24 mouse cellular contexts compared by ENCODE assay signal in the genomic region with DNA sequence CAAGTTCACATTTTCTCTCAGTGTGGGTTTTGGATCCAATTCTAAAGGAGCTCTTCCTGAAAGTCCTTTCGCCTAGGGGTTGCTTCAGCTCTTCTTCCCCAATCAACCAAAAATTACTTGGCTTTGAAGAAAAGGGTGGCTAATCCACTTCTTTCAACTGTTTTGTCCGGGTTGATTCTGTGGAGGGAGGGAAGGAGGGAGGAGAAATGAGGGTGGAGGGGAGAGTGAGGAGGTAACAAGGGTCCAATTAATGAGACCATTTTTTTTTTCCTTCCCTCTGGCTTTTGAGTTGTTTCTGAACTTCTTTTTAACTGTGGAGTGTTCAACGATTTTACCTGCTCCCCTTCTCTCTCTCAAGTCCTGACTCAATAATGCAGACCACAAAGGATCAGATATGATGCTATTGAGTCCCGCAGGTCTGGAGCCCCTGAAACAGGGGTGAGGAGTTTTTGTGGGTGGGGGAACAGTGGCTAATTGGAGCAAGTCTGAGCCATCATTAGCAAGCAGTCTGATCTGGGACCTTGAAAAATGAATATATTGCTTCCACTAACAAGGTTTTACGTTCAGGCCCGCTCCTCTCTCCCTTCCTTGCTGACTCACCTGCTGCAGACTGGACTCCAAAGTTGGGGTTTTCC.
DNase-seq lines count a peak whose midpoint lies in the region; ATAC-seq and TF ChIP-seq lines count a peak whose summit lies in the region.
"Had no signal": no experiment of that assay in that cellular context is flagged by ENCODE, and none has a peak within 500 bp of the region (broad histone marks: within the 10 kb centered on the region; RNA-seq: fewer than 3 reads in every experiment).

No protein-coding gene starts in this region.

- ATAC-seq in forebrain, embryonic 11.5 days (replicated peaks; ENCODE audit: low FRiP score) = peak; percentile 45
- no peak for ATAC-seq in forebrain, postnatal 0 days
- no peak for ATAC-seq in forebrain, embryonic 13.5 days
- ATAC-seq in limb, embryonic 13.5 days (ENCODE audit: low FRiP score, low read depth) = no peak
- no peak for ATAC-seq in CD4-positive, CD25-positive, alpha-beta regulatory T cell, adult 4 months
- ATAC-seq: hindbrain, embryonic 16.5 days; intestine, embryonic 15.5 days had no signal

- no peak for TF ChIP-seq CTCF in forebrain, postnatal 0 days (IDR thresholded peaks at IDR 0.05; ENCODE audit: low read depth)
- TF ChIP-seq CTCF in brain, embryonic 14.5 days (IDR thresholded peaks at IDR 0.05; ENCODE audit: borderline replicate concordance, extremely low read depth, insufficient read depth, insufficient read length) = no peak
- TF ChIP-seq CTCF in left cerebral cortex, adult 2 months (IDR thresholded peaks at IDR 0.05) = no peak

- TF ChIP-seq POLR2A in brain, embryonic 14.5 days (IDR thresholded peaks at IDR 0.05; ENCODE audit: borderline replicate concordance, extremely low read depth, insufficient read depth, insufficient read length, poor library complexity, severe bottlenecking) = no peak

- H3K4me3 ChIP-seq in forebrain, embryonic 11.5 days (ENCODE audit: low read depth, low read length) = peak overlapping the region; percentile 34
- H3K4me3 ChIP-seq in forebrain, postnatal 0 days (ENCODE audit: low read depth, low read length) = no peak overlapping the region
- peak overlapping the region; percentile 34 for H3K4me3 ChIP-seq in forebrain, embryonic 13.5 days
- no peak overlapping the region for H3K4me3 ChIP-seq in limb, embryonic 13.5 days
- no peak overlapping the region for H3K4me3 ChIP-seq in left cerebral cortex, adult 2 months
- H3K4me3 ChIP-seq: gastrocnemius, adult 2 months; heart, embryonic 10.5 days; intestine, embryonic 15.5 days; layer of hippocampus, adult 2 months; liver, embryonic 15.5 days; lung, embryonic 15.5 days; megakaryocyte, embryonic 14.5 days had no signal

- DNase-seq in forebrain, embryonic 11.5 days (ENCODE audit: low spot score) = peak; percentile 66
- no peak for DNase-seq in forebrain, postnatal 0 days
- DNase-seq in brain, embryonic 14.5 days (ENCODE audit: low read depth) = peak; percentile 77
- no peak for DNase-seq in left cerebral cortex, adult 2 months (ENCODE audit: extremely low spot score in 1 of 2, low spot score in 2 of 2)
- DNase-seq: adrenal gland, postnatal 25 days; cerebellum, adult 9-10 months; gastrocnemius, adult 2 months; heart, postnatal 4 days; kidney, postnatal 25 days; layer of hippocampus, postnatal 36 days; liver; lung, postnatal 36 days; thymus, adult 18-20 months; thymus, postnatal 36 days had no signal

- H3K27ac ChIP-seq in forebrain, embryonic 11.5 days (ENCODE audit: low read depth, low read length) = peak overlapping the region; percentile 91
- H3K27ac ChIP-seq in forebrain, postnatal 0 days (ENCODE audit: low read depth, low read length) = no peak overlapping the region
- H3K27ac ChIP-seq in forebrain, embryonic 13.5 days = peak overlapping the region; percentile 85
- H3K27ac ChIP-seq in limb, embryonic 13.5 days = peak overlapping the region; percentile 96
- H3K27ac ChIP-seq in left cerebral cortex, adult 2 months = no peak overlapping the region
- H3K27ac ChIP-seq: gastrocnemius, adult 2 months; heart, embryonic 10.5 days; intestine, embryonic 15.5 days; layer of hippocampus, adult 2 months; liver, embryonic 15.5 days; lung, embryonic 15.5 days had no signal

- peak overlapping the region; percentile 48 for H3K9ac ChIP-seq in forebrain, embryonic 11.5 days (ENCODE audit: low read length)
- H3K9ac ChIP-seq in forebrain, postnatal 0 days = no peak overlapping the region
- H3K9ac ChIP-seq in forebrain, embryonic 13.5 days = peak overlapping the region; percentile 63
- no peak overlapping the region for H3K9ac ChIP-seq in limb, embryonic 13.5 days
- H3K9ac ChIP-seq: intestine, embryonic 15.5 days; liver, embryonic 15.5 days; lung, embryonic 15.5 days had no signal

- H3K27me3 ChIP-seq in forebrain, embryonic 11.5 days (ENCODE audit: control insufficient read depth, insufficient read depth, low read length) = no peaks in the 10 kb centered on the region; the same call in 1 of the 2 replicates
- no peaks in the 10 kb centered on the region for H3K27me3 ChIP-seq in forebrain, postnatal 0 days (ENCODE audit: insufficient read depth, low read length)
- no peaks in the 10 kb centered on the region for H3K27me3 ChIP-seq in forebrain, embryonic 13.5 days
- H3K27me3 ChIP-seq in limb, embryonic 13.5 days = no peaks in the 10 kb centered on the region
- H3K27me3 ChIP-seq: intestine, embryonic 15.5 days; liver, embryonic 15.5 days; lung, embryonic 15.5 days had no signal

- H3K4me1 ChIP-seq in forebrain, embryonic 11.5 days (replicated peaks; ENCODE audit: control insufficient read depth, insufficient read depth, low read length) = peaks cover 11% of the 10 kb centered on the region
- H3K4me1 ChIP-seq in forebrain, postnatal 0 days (ENCODE audit: insufficient read depth) = 0 out of 2 replicates have a peak, but pooled peaks cover 5% of the 10 kb centered on the region
- H3K4me1 ChIP-seq in forebrain, embryonic 13.5 days = peaks cover 68% of the 10 kb centered on the region
- peaks cover 67% of the 10 kb centered on the region for H3K4me1 ChIP-seq in limb, embryonic 13.5 days
- H3K4me1 ChIP-seq: intestine, embryonic 15.5 days; liver, embryonic 15.5 days; lung, embryonic 15.5 days; megakaryocyte, embryonic 14.5 days had no signal

- H3K9me3 ChIP-seq in forebrain, embryonic 11.5 days (ENCODE audit: control insufficient read depth, low read length) = no peaks in the 10 kb centered on the region
- H3K9me3 ChIP-seq in forebrain, postnatal 0 days (ENCODE audit: low read length) = no peaks in the 10 kb centered on the region
- H3K9me3 ChIP-seq in forebrain, embryonic 13.5 days (replicated peaks) = no peaks in the 10 kb centered on the region
- H3K9me3 ChIP-seq in limb, embryonic 13.5 days = no peaks in the 10 kb centered on the region
- H3K9me3 ChIP-seq: heart, embryonic 10.5 days; intestine, embryonic 15.5 days; liver, embryonic 15.5 days; lung, embryonic 15.5 days; megakaryocyte, embryonic 14.5 days had no signal

- intact Hi-C loops in left cerebral cortex, adult 2 months (cut with DNase I) = no loop called here

- peak overlapping the region; percentile 44 for H3K4me2 ChIP-seq in forebrain, embryonic 11.5 days (ENCODE audit: low read depth, low read length, severe bottlenecking)
- no peak overlapping the region for H3K4me2 ChIP-seq in forebrain, postnatal 0 days (ENCODE audit: low read depth)
- peak overlapping the region; percentile 55 for H3K4me2 ChIP-seq in forebrain, embryonic 13.5 days
- H3K4me2 ChIP-seq in limb, embryonic 13.5 days (replicated peaks) = peak overlapping the region; percentile 23; the same call in 1 of the 2 replicates
- H3K4me2 ChIP-seq: intestine, embryonic 15.5 days; liver, embryonic 15.5 days; lung, embryonic 15.5 days had no signal

- 28% methylated on average over 6 of the region's 6 CpGs for WGBS in forebrain, embryonic 11.5 days
- 31% methylated on average over 6 of the region's 6 CpGs for WGBS in forebrain, postnatal 0 days
- WGBS in forebrain, embryonic 13.5 days = 15% methylated on average over 6 of the region's 6 CpGs
- WGBS in limb, embryonic 13.5 days = 47% methylated on average over 6 of the region's 6 CpGs

- H3K36me3 ChIP-seq in forebrain, embryonic 11.5 days (ENCODE audit: control insufficient read depth, insufficient read depth, low read length) = no peaks in the 10 kb centered on the region
- no peaks in the 10 kb centered on the region for H3K36me3 ChIP-seq in forebrain, postnatal 0 days (ENCODE audit: insufficient read depth)
- no peaks in the 10 kb centered on the region for H3K36me3 ChIP-seq in forebrain, embryonic 13.5 days (ENCODE audit: poor library complexity, severe bottlenecking)
- H3K36me3 ChIP-seq in limb, embryonic 13.5 days = no peaks in the 10 kb centered on the region
- H3K36me3 ChIP-seq: heart, embryonic 10.5 days; intestine, embryonic 15.5 days; liver, embryonic 15.5 days; lung, embryonic 15.5 days had no signal

Comparison
In these comparisons a context has a peak if more than half of its experiments do, and no peak if none do; other contexts are left out.
1. DNase-seq: peak in forebrain, embryonic 11.5 days (single experiment) and brain, embryonic 14.5 days (single experiment); none in forebrain, postnatal 0 days (single experiment) and left cerebral cortex, adult 2 months (0 of 2).
2. H3K27ac ChIP-seq: peak in forebrain, embryonic 11.5 days (single experiment), forebrain, embryonic 13.5 days (single experiment) and limb, embryonic 13.5 days (single experiment); none in forebrain, postnatal 0 days (single experiment) and left cerebral cortex, adult 2 months (single experiment).
3. H3K4me3 ChIP-seq: peak in forebrain, embryonic 11.5 days (single experiment) and forebrain, embryonic 13.5 days (single experiment); none in forebrain, postnatal 0 days (single experiment), limb, embryonic 13.5 days (single experiment) and left cerebral cortex, adult 2 months (single experiment).
4. H3K9ac ChIP-seq: peak in forebrain, embryonic 11.5 days (single experiment) and forebrain, embryonic 13.5 days (single experiment); none in forebrain, postnatal 0 days (single experiment) and limb, embryonic 13.5 days (single experiment).